Mouse (Mus musculus) splenic B cell, adult 2 months (primary cell): ENCODE results near the gene Polr1e.
A peak's percentile ranks its signal among the peaks of the same experiment; 100 is the strongest.

ENCODE experiments used
- DNase-seq: peaks from one replicate; pipeline ENCODE4 v3.0.0-alpha.2; 2011; ENCODE audit warnings: low read depth, low spot score
- H3K27me3 ChIP-seq: 2 replicates; pipeline ENCODE4 v1.6.1; 2012; ENCODE audit warnings: mild to moderate bottlenecking, low read length, moderate library complexity, mixed read lengths; ENCODE audit not compliant: control insufficient read depth, poor library complexity, insufficient read depth, severe bottlenecking
- H3K36me3 ChIP-seq: 2 replicates; pipeline ENCODE4 v1.6.1; 2012; ENCODE audit warnings: mild to moderate bottlenecking, low read length, moderate library complexity, mixed read lengths; ENCODE audit not compliant: control insufficient read depth, poor library complexity, insufficient read depth, severe bottlenecking

Gene Polr1e

DNA sequence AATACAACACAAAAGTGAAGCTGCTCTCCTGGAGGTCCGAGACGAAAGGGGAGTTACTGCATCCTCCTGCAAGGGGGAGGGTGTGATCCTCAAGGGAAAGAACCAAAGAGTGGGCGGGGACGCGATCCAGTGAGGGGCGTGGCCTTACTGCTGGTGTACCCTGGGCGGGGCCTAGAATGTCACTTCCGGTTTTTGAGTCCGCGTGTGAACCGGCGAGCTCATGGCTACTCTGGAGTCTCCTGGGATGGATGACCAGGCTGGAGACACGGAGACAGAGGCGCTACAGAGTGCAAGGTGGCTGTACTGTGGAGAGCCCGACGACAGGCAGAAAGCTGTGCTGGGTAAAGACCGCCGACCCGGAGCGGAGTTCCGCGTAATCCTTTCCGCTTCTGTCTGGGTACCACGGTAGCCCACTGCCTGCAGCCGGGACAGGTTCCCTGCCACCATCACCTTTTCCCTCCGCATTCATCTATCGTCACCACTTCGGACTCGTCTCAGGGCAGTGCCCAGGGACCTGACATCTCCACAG lies at the start of gene Polr1e:
Gene Polr1e (plus strand): TSS at position 132 of the 529 bp plus-strand sequence.
- Histone ChIP-seq H3K27me3 (no peaks in the 10 kb centered on the region), H3K36me3 (peaks cover 5% of the 10 kb centered on the region; the same call in 1 of the 2 replicates)
- peak; percentile 94 for DNase-seq

DNA sequence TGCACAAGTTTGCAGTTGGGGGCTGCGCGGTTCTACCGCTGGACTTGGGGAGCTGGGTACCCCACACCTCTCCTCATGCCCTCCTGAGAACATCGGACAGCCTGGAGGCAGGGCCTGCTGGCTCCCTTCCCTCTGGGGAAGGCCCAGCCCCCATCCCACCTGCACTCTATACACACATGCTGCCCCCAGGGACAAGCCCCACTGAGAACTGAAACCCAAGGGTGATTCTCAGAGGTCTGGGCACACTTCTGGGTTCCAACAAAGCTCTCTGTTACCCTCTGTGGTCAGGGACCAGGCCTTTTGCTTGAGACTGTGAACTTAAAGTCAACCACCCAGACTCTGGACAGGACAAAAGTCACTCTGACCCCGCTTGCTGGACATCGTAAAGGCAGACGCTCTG lies 48.3 kb upstream of the Polr1e start:
- no peaks in the 10 kb centered on the region for H3K27me3 ChIP-seq
- peak; percentile 85 for DNase-seq
- H3K36me3 ChIP-seq, result no peaks in the 10 kb centered on the region

GRCm38 (mm10) chr4:44970612-44971110 lies 47.7 kb upstream of the Polr1e start:
- peak; percentile 86 for DNase-seq
- H3K27me3 ChIP-seq, result no peaks in the 10 kb centered on the region
- H3K36me3 ChIP-seq, result no peaks in the 10 kb centered on the region

GRCm38 (mm10) chr4:44973450-44973849 lies 44.9 kb upstream of the Polr1e start:
- Histone ChIP-seq H3K36me3 (no peaks in the 10 kb centered on the region), H3K27me3 (no peaks in the 10 kb centered on the region)
- DNase-seq, result peak; percentile 90

- Histone ChIP-seq H3K27me3 (no peaks in the 10 kb centered on the region), H3K36me3 (no peaks in the 10 kb centered on the region)
- no peak for DNase-seq
These were observed 44.5 kb upstream of the Polr1e start for GRCm38 (mm10) chr4:44973871-44974270.

DNA sequence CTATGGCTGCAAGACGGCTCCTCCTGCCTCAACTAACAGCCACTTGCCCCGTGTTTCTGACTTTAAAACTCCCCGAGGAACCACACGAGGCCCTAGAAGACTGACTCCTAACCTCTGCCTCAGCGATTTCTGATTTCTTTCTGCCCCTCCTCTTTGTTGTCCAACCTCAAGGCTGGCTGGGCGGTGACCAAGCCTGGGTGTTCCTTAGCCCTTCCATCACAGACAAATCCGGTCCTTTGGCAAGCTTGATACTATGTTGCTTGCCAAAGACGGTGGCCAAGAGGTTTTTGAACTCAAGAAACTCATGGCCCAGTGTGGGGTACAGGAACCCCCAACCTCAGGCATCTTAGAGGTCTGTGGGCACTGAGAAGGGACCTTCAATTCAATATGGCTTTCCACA lies 44.1 kb upstream of the Polr1e start:
- H3K27me3 ChIP-seq, result no peaks in the 10 kb centered on the region

DNA sequence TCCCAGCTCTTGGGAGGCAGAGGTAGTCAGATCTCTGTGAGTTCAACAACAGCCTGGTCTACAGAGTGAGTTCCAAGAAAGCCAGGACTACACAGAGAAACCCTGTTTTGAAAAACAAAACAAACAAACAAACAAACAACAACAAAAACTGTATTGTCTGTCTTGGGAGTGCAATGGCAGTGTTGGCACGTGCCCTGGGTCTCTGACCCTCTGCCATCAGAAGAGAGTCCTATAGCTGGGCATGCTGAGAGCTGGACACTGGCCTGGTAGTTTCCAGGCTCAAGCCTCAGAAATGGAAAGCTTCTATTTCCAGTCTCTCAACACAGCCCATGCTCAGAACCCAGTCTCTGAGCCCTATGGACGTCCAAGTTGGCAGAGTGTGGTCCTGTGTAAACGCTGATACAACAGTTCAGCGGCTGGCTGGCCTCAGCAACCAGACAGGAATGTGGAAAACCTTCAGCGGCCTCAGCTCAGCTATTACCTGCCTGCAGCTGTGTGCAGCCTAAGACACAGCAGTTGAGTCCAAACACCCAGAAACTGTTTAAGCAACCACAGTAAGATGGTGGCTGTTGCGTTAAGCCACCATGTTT lies 42.3 kb upstream of the Polr1e start:
- H3K27me3 ChIP-seq, result no peaks in the 10 kb centered on the region
- no peaks in the 10 kb centered on the region for H3K36me3 ChIP-seq
- no peak for DNase-seq

More for the DNA sequence above, 44.1 kb upstream of the Polr1e start:
- no peak for DNase-seq
- H3K36me3 ChIP-seq, result no peaks in the 10 kb centered on the region

GRCm38 (mm10) chr4:44976921-44977710 lies 41.3 kb upstream of the Polr1e start:
- DNase-seq, result no peak
- no peaks in the 10 kb centered on the region for H3K36me3 ChIP-seq
- no peaks in the 10 kb centered on the region for H3K27me3 ChIP-seq

GRCm38 (mm10) chr4:44978175-44978574 lies 40.2 kb upstream of the Polr1e start:
- H3K36me3 ChIP-seq, result no peaks in the 10 kb centered on the region
- no peak for DNase-seq
- no peaks in the 10 kb centered on the region for H3K27me3 ChIP-seq

DNA sequence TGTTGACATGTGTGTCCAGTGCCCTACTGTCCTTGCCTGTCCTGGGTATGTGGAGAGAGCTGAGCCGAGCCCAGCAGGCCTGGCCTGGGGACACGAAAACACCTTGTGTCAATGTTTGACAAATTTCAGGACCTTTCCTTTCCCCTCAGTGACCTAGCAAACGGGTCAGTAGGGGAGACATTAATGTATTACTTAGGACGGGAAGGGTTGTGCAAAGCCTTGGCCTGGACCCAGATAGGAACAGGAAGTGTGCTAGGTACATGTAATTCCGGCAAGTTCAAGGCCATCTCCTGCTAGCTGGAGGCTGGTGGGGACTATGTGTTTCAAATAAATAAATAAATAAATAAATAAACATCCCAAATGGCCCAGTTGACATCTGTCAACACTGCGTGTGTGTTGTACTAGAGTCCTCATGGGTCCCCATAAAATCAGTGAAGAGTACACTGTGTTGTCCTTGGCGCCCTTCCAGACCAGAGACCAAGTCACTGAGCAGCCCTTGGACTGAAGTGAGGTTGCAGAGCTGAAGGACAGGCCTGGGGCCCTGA lies 38.5 kb upstream of the Polr1e start:
- H3K36me3 ChIP-seq, result no peaks in the 10 kb centered on the region
- H3K27me3 ChIP-seq, result no peaks in the 10 kb centered on the region
- DNase-seq, result no peak

DNA sequence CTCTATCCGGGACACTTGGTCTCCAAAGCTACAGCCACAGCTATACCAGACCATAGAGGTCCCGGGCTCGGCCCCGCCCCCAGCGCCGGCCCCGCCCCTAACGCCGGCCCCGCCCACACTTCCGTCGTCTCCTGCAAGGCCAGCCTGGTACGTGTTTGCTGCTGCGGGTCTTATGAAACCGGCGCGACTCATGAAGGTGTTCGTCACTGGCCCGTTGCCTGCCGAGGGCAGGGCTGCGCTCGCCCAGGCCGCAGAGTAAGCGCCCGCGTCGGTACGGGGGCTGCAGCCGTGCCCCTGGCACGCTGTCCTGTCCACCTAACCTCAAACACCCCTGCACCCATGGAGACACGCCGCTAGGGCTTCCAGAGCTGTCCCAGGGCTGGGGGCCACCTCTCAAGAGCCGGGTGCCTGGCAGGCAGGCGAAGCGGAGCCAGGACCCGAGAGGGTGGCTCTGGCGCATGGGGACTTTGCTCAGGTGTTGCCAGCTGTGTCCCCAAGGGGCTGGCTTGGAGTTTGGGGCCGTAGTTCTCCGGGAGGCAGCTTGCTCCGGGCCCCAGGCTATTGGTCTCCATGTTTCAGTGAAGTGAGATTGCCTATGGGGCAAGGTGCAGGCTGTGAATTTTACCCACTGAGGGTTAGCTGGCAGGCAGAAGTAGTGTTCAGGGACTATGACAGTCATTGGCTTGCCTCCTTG lies 37.0 kb upstream of the Polr1e start, which contains the start of gene Grhpr:
Gene Grhpr (plus strand): TSS at position 116 of the 694 bp plus-strand sequence.
- H3K36me3 ChIP-seq, result no peaks in the 10 kb centered on the region; the same call in 1 of the 2 replicates
- H3K27me3 ChIP-seq, result no peaks in the 10 kb centered on the region
- peak; percentile 88 for DNase-seq

DNA sequence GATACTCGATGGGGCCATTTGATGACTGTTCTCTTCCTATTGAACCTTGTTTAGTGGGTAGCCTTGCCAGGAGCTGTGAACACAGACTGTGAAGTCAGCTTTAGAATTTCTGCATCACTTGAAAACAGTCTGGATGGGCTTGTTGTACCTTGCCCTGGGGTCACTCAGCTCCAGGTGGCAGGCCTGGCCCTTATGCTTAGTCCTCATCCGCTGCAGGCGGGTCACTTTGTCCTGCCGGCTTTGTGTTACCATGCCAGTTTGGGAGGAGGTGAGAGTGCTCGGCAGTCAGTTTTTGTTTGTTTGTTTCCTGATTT lies 36.5 kb upstream of the Polr1e start:
- DNase-seq, result no peak
- no peaks in the 10 kb centered on the region for H3K27me3 ChIP-seq
- no peaks in the 10 kb centered on the region; the same call in 1 of the 2 replicates for H3K36me3 ChIP-seq

DNA sequence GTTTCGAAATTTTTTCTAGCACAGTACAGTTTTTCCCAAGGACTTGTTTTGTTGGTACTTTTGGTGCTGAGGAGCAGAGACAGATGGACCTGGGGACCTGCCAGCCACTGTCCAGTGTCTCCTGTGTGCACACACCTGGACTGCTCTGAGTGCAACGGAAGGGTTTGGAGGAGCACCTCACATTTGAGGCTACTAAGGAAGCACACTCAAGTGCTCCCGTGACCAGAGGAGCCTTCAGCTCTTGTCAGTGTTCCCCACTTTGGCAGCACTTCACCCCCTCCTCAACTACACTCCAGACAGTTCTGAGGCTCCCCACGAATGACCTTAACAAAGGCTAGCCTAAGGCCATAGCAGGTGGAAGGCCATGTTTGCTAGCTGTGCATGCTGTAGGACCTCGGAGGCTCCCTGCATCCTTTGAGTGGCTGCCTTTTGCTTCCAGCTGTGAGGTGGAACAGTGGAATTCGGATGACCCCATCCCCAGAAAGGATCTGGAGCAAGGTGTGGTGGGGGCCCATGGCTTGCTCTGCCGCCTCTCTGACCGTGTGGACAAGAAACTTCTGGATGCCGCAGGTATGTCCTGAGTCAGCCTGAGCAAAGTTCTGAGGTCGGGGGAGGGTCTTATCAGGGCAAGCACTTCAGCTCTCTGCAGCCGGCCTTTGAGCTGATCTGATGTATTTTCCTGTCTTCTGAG lies 35.8 kb upstream of the Polr1e start:
- DNase-seq, result no peak
- Histone ChIP-seq H3K27me3 (no peaks in the 10 kb centered on the region), H3K36me3 (no peaks in the 10 kb centered on the region; the same call in 1 of the 2 replicates)

- Histone ChIP-seq H3K36me3 (no peaks in the 10 kb centered on the region; the same call in 1 of the 2 replicates), H3K27me3 (no peaks in the 10 kb centered on the region)
- no peak for DNase-seq
These were observed 35.1 kb upstream of the Polr1e start for GRCm38 (mm10) chr4:44983131-44983740.
